Mouse (Mus musculus) activated CD4-positive, CD25-positive, alpha-beta regulatory T cell, adult 4 months (primary cell): ENCODE measurements around the gene Veph1. TPM values are rescaled to one million over a fixed set of nuclear protein-coding genes. Genes with fewer than 3 reads are reported as not detected.

Source experiments
- ATAC-seq: one replicate; pipeline ENCODE4 v1.8.0; 2017
- polyA plus RNA-seq, 2 experiments: library from polyadenylated mRNA; unstranded; fragments of 100-300 nt; shearing (Covaris generic); gene quantifications; one replicate each; pipeline ENCODE4 v1.2.1; 2017

The Veph1 gene
- polyA plus RNA-seq, 2 experiments from 2014 or later = not detected

DNA sequence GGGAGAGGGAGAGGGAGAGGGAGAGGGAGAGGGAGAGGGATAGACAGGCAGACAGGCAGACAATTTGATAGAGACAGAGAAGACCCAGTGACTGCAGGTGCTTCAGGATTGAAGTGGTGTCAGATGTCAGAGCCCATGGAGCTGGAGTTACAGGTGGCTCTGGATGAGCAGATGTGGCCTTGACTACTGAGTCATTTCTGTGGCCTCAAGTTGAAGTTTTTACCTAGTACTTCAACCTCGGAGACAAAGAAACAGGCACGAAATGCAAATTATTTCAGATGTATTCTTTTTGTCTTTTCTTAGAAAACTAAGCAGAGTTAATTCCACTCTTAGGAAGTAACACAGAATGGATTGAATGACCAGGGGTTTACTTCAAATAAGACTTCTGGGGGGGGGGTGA lies 195.6 kb downstream of the Veph1 start:
- no peak for ATAC-seq

DNA sequence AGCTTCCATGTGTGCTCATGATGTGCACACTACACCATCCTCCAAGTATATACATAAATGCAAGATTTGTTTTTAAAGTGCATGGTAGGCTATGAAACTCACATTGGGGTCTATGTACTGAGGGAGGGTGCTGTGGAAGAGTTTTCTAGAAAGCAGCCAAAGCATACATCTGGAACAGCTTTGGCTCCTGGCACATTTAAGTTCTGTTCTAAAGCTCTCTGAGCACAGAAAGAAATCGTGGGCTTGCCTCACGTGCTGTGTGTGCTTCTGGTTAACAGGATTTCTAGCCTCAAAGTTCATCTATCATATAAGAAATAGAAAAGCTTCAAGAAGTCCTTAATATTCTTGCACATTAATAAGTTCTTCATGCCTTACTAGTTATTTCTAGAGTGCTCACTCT lies 204.9 kb downstream of the Veph1 start:
- ATAC-seq = no peak

- no peak for ATAC-seq
These were observed 209.0 kb downstream of the Veph1 start for GRCm38 (mm10) chr3:66087608-66088007.

DNA sequence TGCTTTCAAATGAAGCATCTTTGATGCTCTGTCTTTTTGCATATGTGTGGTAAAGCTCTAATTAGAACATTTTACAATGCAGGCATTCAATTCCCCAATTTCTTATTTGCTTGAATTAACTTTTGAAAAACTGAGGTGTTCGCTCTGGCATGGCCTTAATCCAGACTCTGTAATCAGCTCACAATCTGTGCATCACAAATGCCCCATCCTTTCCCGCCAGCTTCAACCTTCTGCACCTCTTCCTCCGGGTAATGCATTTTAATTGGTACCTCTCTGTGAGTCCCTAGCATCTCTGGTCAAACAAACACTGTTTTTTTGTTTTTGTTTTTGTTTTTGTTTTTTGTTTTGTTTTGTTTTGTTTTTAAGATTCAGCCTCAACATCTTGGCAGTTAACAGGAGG lies 212.8 kb downstream of the Veph1 start:
- ATAC-seq = no peak

GRCm38 (mm10) chr3:66083407-66083806 lies 213.2 kb downstream of the Veph1 start:
- ATAC-seq = no peak

DNA sequence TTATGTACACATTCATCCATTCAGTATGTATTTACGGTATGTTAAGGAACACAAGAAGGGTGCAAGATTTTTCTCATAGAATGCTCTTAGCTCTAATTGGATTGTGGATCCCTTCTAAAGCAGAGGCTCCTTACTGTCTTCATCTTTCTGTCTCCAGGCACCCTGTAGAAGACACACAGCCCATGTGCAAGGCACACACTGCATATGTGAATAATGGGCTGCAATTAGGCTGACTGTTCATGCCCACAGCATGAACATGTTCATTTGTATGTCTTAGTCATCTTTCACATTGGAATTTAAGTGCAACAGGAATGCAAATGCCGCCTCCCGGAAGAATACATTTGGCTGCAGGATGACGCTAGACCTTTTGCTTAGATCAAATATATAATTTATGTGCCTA lies 213.7 kb downstream of the Veph1 start:
- ATAC-seq = no peak

GRCm38 (mm10) chr3:66081363-66081736 lies 215.3 kb downstream of the Veph1 start:
- ATAC-seq = no peak

- no peak for ATAC-seq
These were observed 215.8 kb downstream of the Veph1 start for GRCm38 (mm10) chr3:66080631-66081362.

- no peak for ATAC-seq
These were observed 216.8 kb downstream of the Veph1 start for GRCm38 (mm10) chr3:66079886-66080285.

DNA sequence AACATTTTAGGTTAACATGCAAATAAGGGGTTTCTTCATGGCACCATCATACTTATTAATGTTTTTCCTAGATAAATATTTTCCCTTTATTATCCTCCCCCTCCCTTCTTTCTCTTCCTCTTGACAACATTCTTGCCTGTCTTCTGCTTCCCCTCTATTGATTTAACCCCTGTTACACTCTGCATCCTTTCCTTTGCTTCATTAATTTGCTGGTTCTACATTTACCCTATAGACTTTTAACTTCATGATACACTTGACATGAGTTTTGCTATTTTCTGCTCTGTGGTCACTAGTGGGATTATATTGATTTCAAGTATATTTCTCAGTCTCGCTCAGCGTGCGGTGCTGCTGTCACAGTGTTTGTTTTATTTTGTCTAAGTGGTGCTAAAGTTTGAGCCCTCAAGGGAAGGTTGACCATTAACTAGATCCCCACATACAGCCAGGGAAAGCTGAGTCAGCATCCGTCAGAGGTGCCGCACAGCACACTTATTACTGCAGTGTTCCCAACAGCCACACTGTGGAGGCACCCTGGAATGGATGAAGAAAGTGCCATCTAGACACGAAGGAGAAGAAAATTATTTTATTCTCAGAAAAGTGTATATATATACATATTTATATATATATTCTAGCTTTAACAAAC lies 217.6 kb downstream of the Veph1 start:
- ATAC-seq = no peak

DNA sequence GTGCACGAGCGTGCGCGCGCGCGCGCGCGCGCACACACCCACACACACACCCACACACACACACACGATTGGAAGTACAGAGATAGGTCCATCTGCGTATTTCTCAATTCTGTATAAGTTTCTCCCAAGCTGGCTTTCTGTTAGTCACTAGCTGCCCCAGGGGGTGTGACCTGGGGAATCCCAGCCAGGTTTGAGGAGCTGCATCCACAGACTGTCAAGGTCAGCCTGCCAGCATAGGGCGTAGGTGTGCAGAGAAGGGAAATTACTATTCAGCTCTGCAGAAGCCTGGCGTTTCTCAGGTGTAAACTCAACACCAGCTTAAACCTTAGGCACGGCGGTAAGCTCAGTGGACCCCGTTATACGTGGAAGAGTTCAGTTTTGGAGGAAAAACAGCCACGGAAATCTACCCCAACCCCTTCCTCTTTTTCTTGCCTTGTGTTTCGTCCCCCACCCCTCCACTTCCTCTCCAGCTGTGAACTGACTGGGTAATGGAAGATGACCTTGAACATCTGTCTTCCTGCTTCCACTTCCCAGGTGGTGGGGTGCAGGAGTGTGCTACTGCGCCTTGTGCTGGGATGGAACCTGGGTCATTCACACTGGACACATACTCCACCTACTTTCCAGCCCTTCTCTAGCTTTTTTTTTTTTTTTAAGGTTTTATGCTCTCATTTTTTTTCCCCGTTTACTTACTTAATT lies 218.5 kb downstream of the Veph1 start:
- ATAC-seq = no peak

- no peak for ATAC-seq
These were observed 226.4 kb downstream of the Veph1 start for GRCm38 (mm10) chr3:66070274-66070673.

DNA sequence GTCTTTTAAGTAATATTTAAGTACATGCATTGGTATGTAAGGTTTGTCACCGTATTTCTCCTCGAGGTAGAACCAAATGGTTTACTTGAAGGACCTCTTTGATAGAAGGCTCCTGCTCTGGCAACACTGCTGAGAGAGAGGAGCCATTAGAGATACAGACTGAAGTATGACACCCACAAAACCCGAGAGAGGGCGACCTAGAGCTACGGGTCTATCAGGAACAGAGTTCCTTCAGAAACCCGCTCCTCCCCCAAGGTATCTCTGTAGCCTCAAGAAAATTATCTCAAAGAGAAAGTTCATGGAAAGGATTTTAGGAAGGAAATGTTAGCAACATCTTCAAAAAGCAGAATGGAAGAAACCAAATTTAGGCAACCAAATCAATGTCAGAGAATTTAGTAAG lies 232.8 kb downstream of the Veph1 start:
- ATAC-seq = no peak

GRCm38 (mm10) chr3:66056912-66057311 lies 239.7 kb downstream of the Veph1 start:
- no peak for ATAC-seq

GRCm38 (mm10) chr3:66055652-66056051 lies 241.0 kb downstream of the Veph1 start:
- ATAC-seq = no peak

DNA sequence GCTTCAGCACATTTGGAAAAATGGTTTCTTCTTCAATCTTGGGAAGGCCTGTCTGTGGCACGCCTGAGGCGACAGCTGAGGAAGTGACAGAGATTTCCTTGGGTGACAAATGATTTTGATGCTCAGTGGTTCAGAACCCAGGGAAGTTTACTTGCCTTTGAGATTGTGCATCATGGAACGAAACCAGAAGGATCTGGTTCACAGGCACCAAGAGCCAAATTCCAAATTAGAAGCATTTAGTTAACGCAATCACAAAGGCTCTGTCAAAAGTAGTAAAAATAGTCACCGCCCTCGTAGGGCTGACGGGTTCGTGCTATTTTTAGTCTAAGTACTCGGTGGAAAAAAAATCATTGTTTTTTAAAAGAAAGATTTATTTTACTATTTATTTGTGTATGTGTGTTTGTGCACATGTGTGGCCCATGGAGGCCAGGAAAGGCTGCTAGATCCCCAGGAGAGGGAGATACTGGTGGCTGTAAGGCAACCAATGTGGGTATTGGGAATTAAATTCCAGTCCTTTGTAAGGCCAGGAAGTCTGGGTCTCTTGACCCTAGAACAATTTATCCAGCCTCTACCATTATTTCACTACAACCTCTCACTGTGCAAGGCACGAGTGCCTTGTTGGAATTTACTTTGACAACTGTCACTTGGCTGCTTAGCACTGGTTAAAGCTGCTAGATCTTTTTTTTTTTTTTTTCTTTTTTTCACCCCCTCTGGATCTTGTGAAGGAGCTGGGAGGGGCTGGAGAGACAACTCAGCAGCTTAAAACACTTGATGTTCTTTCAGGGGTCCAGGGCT lies 246.3 kb downstream of the Veph1 start:
- no peak for ATAC-seq

- no peak for ATAC-seq
These were observed 255.7 kb downstream of the Veph1 start for GRCm38 (mm10) chr3:66040857-66041494.

DNA sequence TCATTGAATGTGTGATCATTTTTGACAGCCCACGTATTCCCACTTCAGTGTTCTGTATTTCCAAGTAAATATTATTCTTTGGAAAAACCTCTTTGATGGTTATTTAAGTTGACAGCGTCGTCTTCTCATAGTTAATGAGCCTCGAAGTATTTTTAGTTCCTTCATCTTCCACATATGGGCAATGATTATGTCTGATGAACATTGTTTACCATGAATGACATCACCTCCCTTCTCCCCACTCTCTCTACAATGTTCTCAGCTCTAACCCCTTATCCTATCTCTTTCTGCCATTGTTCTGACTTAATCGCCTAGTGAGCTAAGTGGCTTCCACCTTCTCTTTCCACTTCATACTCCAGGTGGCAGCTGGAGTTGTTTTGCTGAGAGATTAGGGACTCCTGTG lies 261.4 kb downstream of the Veph1 start:
- ATAC-seq = no peak

DNA sequence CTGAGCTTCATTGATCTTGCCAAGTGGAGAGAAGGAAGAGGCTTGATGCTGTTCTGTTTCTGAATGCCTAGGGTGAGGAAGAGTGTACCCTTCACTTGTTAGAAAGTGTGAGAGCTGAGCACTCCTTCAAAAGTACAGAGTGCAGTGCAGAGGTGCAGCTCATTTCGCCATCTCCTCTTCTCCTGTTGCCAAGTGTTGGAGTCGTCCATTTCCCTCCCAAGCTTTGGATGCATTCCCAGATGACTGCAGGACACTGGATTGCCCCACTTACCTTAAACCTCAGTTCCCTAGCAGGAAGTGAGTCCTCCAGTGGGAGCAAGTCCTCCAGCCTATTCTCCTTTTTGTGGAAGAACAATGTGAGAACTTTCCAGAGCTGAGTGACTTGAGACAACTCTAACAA lies 263.3 kb downstream of the Veph1 start:
- no peak for ATAC-seq

GRCm38 (mm10) chr3:66025454-66025853 lies 271.2 kb downstream of the Veph1 start:
- ATAC-seq = no peak

DNA sequence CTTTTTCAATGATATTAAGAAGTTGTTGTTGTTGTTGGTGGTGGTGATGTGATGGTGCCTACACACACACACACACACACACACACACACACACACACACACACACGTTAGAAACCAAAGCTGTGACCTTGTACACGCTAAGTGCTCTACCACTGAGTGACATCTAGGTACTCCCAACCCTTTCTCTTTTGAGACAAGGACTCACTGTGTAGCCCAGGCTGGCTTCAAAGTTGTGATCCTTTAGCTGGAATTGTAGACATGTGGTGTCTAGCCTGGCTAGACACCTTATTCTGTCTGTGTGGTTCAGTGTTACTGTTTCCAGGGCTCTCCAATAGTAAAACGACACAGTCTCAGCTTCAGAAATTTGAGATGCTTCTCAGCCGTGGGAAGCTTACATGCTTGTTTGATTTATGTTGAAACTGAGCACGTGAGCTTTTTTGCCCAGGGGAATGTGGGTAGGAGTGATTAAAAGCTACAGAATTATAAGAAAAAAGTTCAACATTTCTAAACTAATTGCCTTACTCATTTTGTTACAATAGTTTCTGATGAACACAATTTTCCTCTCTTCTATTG lies 272.3 kb downstream of the Veph1 start:
- ATAC-seq = no peak

GRCm38 (mm10) chr3:66019171-66019570 lies 277.5 kb downstream of the Veph1 start:
- ATAC-seq = no peak
